Mouse (Mus musculus) ES-E14 (cell line): ENCODE measurements around the gene Esyt1. TPM values are rescaled to one million over a fixed set of nuclear protein-coding genes. Genes with fewer than 3 reads are reported as not detected.

Source experiments
- DNase-seq: peaks from one replicate; pipeline ENCODE4 v3.0.0-alpha.2; 2013; ENCODE audit warnings: low read depth, low spot score
- H3K27ac ChIP-seq: 2 replicates; pipeline ENCODE4 v1.5.1; 2012; ENCODE audit warnings: low read depth, mild to moderate bottlenecking, low read length, moderate library complexity, mixed read lengths; ENCODE audit not compliant: poor library complexity, insufficient read depth, severe bottlenecking
- H3K36me3 ChIP-seq: 2 replicates; pipeline ENCODE4 v1.6.1; 2012; ENCODE audit warnings: mild to moderate bottlenecking, low read length, moderate library complexity, mixed read lengths; ENCODE audit not compliant: control insufficient read depth, poor library complexity, insufficient read depth, severe bottlenecking
- H3K4me1 ChIP-seq, 2 experiments: fragments of 150-350 bp in 1 of 2; sonication (generic) in 1 of 2; 2 replicates each; pipeline ENCODE4 v1.6.1; 2012; ENCODE audit warnings: low read length in 2 of 2, mild to moderate bottlenecking in 1 of 2, mixed read lengths in 1 of 2; ENCODE audit not compliant: control insufficient read depth in 2 of 2, insufficient read depth in 2 of 2, poor library complexity in 1 of 2
- H3K4me3 ChIP-seq, 2 experiments: fragments of 150-350 bp in 1 of 2; sonication (generic) in 1 of 2; 2 replicates each; pipeline ENCODE4 v1.5.1; 2012; ENCODE audit warnings: low read length in 2 of 2, low read depth in 1 of 2, mild to moderate bottlenecking in 1 of 2, mixed read lengths in 1 of 2; ENCODE audit not compliant: insufficient read depth in 1 of 2, poor library complexity in 1 of 2, severe bottlenecking in 1 of 2
- H3K9ac ChIP-seq: 2 replicates; pipeline ENCODE4 v1.6.1; 2012; ENCODE audit warnings: low read depth, mild to moderate bottlenecking, low read length, mixed read lengths; ENCODE audit not compliant: poor library complexity, insufficient read depth, severe bottlenecking
- H3K9me3 ChIP-seq: fragments of 150-350 bp; sonication (generic); 2 replicates; pipeline ENCODE4 v1.6.1; 2012; ENCODE audit warnings: low read depth, mild to moderate bottlenecking, low read length; ENCODE audit not compliant: control insufficient read depth, insufficient read depth
- CHD2 ChIP-seq: IDR thresholded peaks from 2 replicates; pipeline ENCODE4 v1.6.1; 2014; ENCODE audit warnings: mild to moderate bottlenecking, low read depth, low read length, inconsistent platforms
- HCFC1 ChIP-seq: IDR thresholded peaks from 2 replicates; pipeline ENCODE4 v1.6.1; 2012; ENCODE audit warnings: low read length, inconsistent platforms, borderline replicate concordance; ENCODE audit not compliant: insufficient read depth
- MAFK ChIP-seq: IDR thresholded peaks from 2 replicates; pipeline ENCODE4 v1.6.1; 2014; ENCODE audit warnings: mild to moderate bottlenecking, low read depth, low read length, inconsistent platforms; ENCODE audit not compliant: insufficient read depth
- ZC3H11A ChIP-seq: IDR thresholded peaks from 2 replicates; pipeline ENCODE4 v1.6.1; 2012; ENCODE audit warnings: low read depth, mild to moderate bottlenecking, inconsistent platforms, low read length, borderline replicate concordance
- ZNF384 ChIP-seq: IDR thresholded peaks from 2 replicates; pipeline ENCODE4 v1.6.1; 2012; ENCODE audit warnings: low read depth, low read length, inconsistent platforms
- in situ Hi-C, 2 experiments: fragments of 600-800 bp; cut with MboI; formaldehyde crosslinking; loops; one replicate each; pipeline ENCODE4 v1.15.1; 2025; ENCODE audit warnings: low sequenced_read_pairs in 2 of 2, inconsistent platforms in 1 of 2; ENCODE audit not compliant: unreplicated experiment in 2 of 2
- total RNA-seq: library from RNA; depleted of rRNA; stranded (reverse); fragments of 300-350 nt; gene quantifications from 2 replicates; pipeline ENCODE4 v1.2.3, GENCODE M21; 2012

Esyt1 gene
- total RNA-seq, 1 experiment, result 62.7 TPM

- Histone ChIP-seq H3K36me3 (no peaks in the 10 kb centered on the region), H3K27ac (no peak overlapping the region), H3K4me1 (peaks cover 2 to 5% of the 10 kb centered on the region in 2 experiments; a peak in 1 of 4 replicates), H3K9ac (no peak overlapping the region), H3K4me3 (no peak overlapping the region), H3K9me3 (no peaks in the 10 kb centered on the region)
- DNase-seq, result no peak
- in situ Hi-C loops, result no loop called here
- TF ChIP-seq ZNF384 (no peak), ZC3H11A (no peak), CHD2 (no peak), MAFK (no peak), HCFC1 (no peak)
Observed at GRCm38 (mm10) chr10:128504012-128504411, 21.7 kb downstream of the Esyt1 start.

- no peak for DNase-seq
- H3K4me1 ChIP-seq, result peaks cover 2 to 5% of the 10 kb centered on the region in 2 experiments; a peak in 1 of 4 replicates
- TF ChIP-seq ZC3H11A, result no peak
- TF ChIP-seq MAFK, result no peak
- TF ChIP-seq ZNF384, result no peak
- no peak for TF ChIP-seq HCFC1
- no peak for TF ChIP-seq CHD2
- H3K9ac ChIP-seq, result no peak overlapping the region
- no peak overlapping the region for H3K4me3 ChIP-seq
- in situ Hi-C loops, result no loop called here
- no peaks in the 10 kb centered on the region for H3K36me3 ChIP-seq
- H3K27ac ChIP-seq, result no peak overlapping the region
- no peaks in the 10 kb centered on the region for H3K9me3 ChIP-seq
Observed at GRCm38 (mm10) chr10:128503532-128503931, 22.1 kb downstream of the Esyt1 start.

GRCm38 (mm10) chr10:128502341-128502740 is 23.3 kb downstream of the Esyt1 start:
- no peak overlapping the region for H3K27ac ChIP-seq
- in situ Hi-C loops, result no loop called here
- H3K4me3 ChIP-seq, result no peak overlapping the region
- DNase-seq, result no peak
- no peak overlapping the region for H3K9ac ChIP-seq
- H3K36me3 ChIP-seq, result no peaks in the 10 kb centered on the region
- H3K4me1 ChIP-seq, result peaks cover 2 to 5% of the 10 kb centered on the region in 2 experiments; a peak in 1 of 4 replicates
- H3K9me3 ChIP-seq, result no peaks in the 10 kb centered on the region
- TF ChIP-seq ZC3H11A (no peak), ZNF384 (no peak), HCFC1 (no peak), CHD2 (no peak), MAFK (no peak)

- Histone ChIP-seq H3K9ac (peak overlapping the region; percentile 71), H3K9me3 (no peaks in the 10 kb centered on the region), H3K4me1 (peaks cover 0 to 9% of the 10 kb centered on the region in 2 experiments; a peak in 2 of 4 replicates), H3K36me3 (no peaks in the 10 kb centered on the region), H3K4me3 (peak overlapping the region; percentile 65 to 71), H3K27ac (no peak overlapping the region)
- no peak for TF ChIP-seq ZC3H11A
- no peak for TF ChIP-seq ZNF384
- no peak for DNase-seq
- in situ Hi-C loops, result no loop called here
Observed at GRCm38 (mm10) chr10:128499116-128499671, 26.5 kb downstream of the Esyt1 start.

- no peak within 1 kb of the TSS for H3K27ac ChIP-seq
- H3K4me1 ChIP-seq, result peaks cover 0 to 9% of the 10 kb centered on the region in 2 experiments; a peak in 2 of 4 replicates
- peak within 1 kb of the TSS; percentile 71 for H3K9ac ChIP-seq
- TF ChIP-seq HCFC1 (peak; percentile 93), ZNF384 (no peak), ZC3H11A (no peak), CHD2 (peak; percentile 60; the same call in 1 of the 2 replicates), MAFK (peak; percentile 50; the same call in 1 of the 2 replicates)
- DNase-seq, result peak; percentile 92
- H3K9me3 ChIP-seq, result no peaks in the 10 kb centered on the region
- H3K36me3 ChIP-seq, result no peaks in the 10 kb centered on the region
- H3K4me3 ChIP-seq, result peak within 1 kb of the TSS; percentile 65 to 71
- in situ Hi-C loops, result no loop called here
Observed at GRCm38 (mm10) chr10:128498590-128498989, 27.1 kb downstream of the Esyt1 start, which contains the start of gene Myl6b. Myl6b (minus strand) TSS chr10:128498685.
